Mouse (Mus musculus) gastrocnemius, adult 2 months (tissue): ENCODE results near the gene Grb2. TPM values are rescaled to one million over a fixed set of nuclear protein-coding genes. Genes with fewer than 3 reads are reported as not detected.

Experiments used
- DNase-seq: peaks from one replicate; pipeline ENCODE4 v3.0.0; 2022
- H3K27ac ChIP-seq: fragments of 200-600 bp; 2 replicates; pipeline ENCODE4 v1.8.1; 2022; ENCODE audit warnings: mild to moderate bottlenecking
- H3K4me3 ChIP-seq: fragments of 200-600 bp; 2 replicates; pipeline ENCODE4 v1.8.1; 2022; ENCODE audit warnings: mild to moderate bottlenecking, moderate library complexity
- CTCF ChIP-seq: fragments of 200-600 bp; IDR thresholded peaks from 2 replicates; pipeline ENCODE4 v1.8.1; 2022; ENCODE audit warnings: antibody characterized with exemption, mild to moderate bottlenecking, moderate library complexity
- intact Hi-C: fragments of 180-260 bp; cut with DNase I; formaldehyde crosslinking; loops from one replicate; pipeline ENCODE4 v1.15.1; 2025
- total RNA-seq, 2 experiments: library from RNA; stranded (reverse); gene quantifications; 2 replicates each; pipeline ENCODE4 v1.2.3; 2021

Grb2 gene
- total RNA-seq, 2 experiments from 2014 or later: 60.3 to 74.7 TPM

DNA sequence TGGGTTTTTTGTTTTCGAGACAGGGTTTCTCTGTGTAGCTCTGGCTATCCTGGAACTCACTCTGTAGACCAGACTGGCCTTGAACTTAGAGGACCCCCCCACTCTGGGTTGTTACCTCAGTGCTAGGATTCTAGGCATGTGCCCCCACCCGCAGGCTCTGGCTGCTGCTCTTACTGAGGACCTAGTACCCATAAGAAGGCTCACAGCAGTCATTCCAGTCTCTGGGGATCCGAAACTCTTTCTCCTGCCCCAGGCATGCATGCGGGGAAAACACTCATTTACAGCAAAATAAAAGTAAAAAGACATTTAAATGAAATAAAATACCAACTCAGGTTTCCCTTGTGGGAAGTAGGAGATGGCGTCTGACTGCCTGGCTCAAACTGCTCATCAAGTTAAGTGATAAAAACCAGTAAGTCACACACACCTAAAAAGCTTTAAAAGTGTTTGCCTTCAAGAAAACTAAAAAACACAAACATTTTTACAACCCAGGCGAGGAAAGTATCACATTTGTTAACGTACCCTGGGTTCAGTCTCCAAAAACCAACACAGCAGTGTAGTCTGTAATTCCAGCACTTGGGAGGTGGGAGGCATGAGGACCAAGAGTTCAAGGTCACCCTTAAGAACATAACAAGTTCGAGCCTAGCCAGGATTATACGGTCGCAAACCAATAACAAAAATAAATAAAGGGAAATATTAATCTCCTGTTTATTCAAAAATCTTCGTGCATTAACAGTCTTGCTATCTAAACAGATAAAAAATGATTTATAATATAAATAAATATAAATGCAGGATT is 81.4 kb downstream of the Grb2 start:
- DNase-seq: no peak
- TF ChIP-seq CTCF: no peak
- intact Hi-C loops: no loop called here
- Histone ChIP-seq H3K4me3 (peak overlapping the region; percentile 72), H3K27ac (peak overlapping the region; percentile 92)

DNA sequence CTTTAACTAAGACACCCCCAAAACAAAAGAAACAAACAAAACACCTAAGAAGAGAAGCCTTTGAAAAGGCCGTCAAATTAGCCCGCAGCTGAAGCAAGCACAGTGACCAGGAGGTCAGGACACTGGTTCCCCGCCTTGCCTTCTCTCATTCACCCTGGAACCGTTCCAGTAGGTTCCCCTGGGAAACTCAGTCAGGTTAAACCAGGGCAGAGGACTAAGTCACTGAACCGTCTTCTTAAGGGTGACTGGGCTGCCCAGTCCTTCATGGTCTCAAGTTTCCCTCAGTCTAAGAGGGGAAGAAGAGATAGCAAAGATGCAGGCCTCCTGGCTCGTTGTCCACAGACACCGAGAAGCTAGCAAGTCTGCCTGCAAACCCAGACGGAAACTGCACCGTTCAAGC is 82.5 kb downstream of the Grb2 start:
- H3K27ac ChIP-seq: peak overlapping the region; percentile 92
- peak overlapping the region; percentile 26 for H3K4me3 ChIP-seq
- TF ChIP-seq CTCF: no peak
- peak; percentile 80 for DNase-seq
- intact Hi-C loops: no loop called here

GRCm38 (mm10) chr11:115623487-115624070 is 84.8 kb downstream of the Grb2 start:
- no peak overlapping the region for H3K4me3 ChIP-seq
- peak; percentile 43; the same call in 1 of the 2 replicates for TF ChIP-seq CTCF
- H3K27ac ChIP-seq: peak overlapping the region; percentile 32; the same call in 1 of the 2 replicates
- no peak for DNase-seq
- intact Hi-C loops: no loop called here

DNA sequence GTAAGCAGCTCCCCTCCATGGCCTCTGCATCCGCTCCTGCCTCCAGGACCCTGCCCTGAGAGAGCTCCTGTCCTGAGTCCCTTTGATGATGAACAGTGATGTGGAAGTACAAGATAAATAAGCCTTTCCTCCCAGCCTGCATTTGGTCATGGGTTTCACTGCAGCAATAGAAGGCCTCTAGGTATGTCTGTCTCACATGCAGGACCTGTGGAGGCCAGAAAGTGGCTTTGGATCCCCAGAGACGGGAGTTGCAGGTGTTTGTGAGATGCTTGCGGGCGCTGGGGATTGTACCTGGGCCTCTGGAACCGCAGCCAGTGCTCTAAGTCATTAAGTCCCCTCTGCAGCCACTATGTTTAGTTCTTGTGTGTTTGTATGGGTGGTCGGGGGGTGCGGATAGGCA is 88.4 kb downstream of the Grb2 start:
- DNase-seq: no peak
- H3K4me3 ChIP-seq: no peak overlapping the region
- TF ChIP-seq CTCF: no peak
- no peak overlapping the region for H3K27ac ChIP-seq
- intact Hi-C loops: no loop called here

DNA sequence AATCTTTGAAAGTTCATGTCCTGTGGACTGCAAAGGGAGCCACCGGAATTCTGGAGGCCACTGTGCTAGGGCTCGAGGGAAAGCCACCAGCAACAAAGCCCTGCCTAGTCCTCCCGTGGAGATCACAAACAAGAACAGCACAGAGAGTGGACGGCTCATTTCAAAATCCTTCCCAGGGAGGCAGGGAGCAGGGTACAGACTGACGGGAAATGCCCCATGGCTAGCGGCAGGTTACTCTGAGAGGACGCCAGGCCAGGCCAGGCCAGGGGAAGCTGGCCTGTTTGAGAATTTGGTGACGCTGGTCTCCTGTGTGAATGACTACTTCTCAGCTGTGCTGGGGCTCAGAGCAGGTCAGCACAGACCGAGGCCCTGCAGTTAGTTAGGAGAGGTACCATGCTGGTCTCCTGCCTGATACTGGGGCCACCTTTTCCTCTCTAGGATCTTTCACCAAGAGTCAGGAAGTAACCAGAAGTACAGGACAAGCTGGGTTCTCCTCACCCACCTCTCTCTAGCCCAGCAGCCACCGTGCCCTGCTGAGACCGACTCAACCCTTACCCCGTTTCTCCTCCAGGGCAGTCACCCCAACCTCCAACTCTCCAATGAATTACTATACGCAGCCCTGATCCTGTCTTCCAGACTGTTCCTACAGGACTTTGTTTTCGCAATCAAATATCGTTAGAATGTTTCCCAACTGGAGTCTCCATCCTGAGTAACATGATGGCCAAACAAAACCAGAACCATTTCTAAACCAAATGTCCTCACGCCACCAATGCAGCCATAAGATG is 89.5 kb downstream of the Grb2 start:
- TF ChIP-seq CTCF: no peak
- no peak for DNase-seq
- H3K27ac ChIP-seq: no peak overlapping the region
- H3K4me3 ChIP-seq: no peak overlapping the region
- intact Hi-C loops: no loop called here

DNA sequence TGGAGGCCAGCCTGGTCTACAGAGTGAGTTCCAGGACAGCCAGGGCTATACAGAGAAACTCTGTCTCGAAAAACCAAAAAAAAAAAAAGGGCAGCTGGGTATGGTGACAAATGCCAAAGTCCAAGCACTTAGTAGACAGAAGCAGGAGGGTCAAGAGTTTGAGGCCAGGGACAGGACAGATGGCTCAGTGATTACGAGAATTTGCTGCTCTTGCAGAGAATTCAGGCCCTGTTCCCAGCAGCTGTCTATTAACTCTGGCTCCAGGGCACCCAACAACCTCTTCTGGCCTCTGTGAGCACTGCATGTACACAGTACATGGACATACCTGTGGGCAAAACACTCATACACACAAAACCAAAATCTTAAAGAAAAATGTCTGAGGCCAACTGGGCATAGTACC is 90.4 kb downstream of the Grb2 start:
- DNase-seq: no peak
- intact Hi-C loops: no loop called here
- Histone ChIP-seq H3K27ac (no peak overlapping the region), H3K4me3 (no peak overlapping the region)
- TF ChIP-seq CTCF: no peak

- Histone ChIP-seq H3K27ac (peak overlapping the region; percentile 24), H3K4me3 (no peak overlapping the region)
- peak; percentile 48 for DNase-seq
- no peak for TF ChIP-seq CTCF
- intact Hi-C loops: no loop called here
Measured at GRCm38 (mm10) chr11:115616893-115617292, 91.5 kb downstream of the Grb2 start.

- intact Hi-C loops: no loop called here
- no peak for TF ChIP-seq CTCF
- Histone ChIP-seq H3K27ac (peak overlapping the region; percentile 38; the same call in 1 of the 2 replicates), H3K4me3 (no peak overlapping the region)
- no peak for DNase-seq
Measured at GRCm38 (mm10) chr11:115616371-115616770, 92.0 kb downstream of the Grb2 start.

- H3K27ac ChIP-seq: peak overlapping the region; percentile 48
- no peak for DNase-seq
- no peak for TF ChIP-seq CTCF
- H3K4me3 ChIP-seq: no peak overlapping the region
- intact Hi-C loops: no loop called here
Measured at GRCm38 (mm10) chr11:115615875-115616274, 92.5 kb downstream of the Grb2 start.

- TF ChIP-seq CTCF: no peak
- intact Hi-C loops: no loop called here
- Histone ChIP-seq H3K4me3 (no peak overlapping the region), H3K27ac (peak overlapping the region; percentile 48)
- DNase-seq: no peak
Measured at GRCm38 (mm10) chr11:115615108-115615825, 93.1 kb downstream of the Grb2 start.

GRCm38 (mm10) chr11:115614346-115615107 is 93.9 kb downstream of the Grb2 start:
- TF ChIP-seq CTCF: no peak
- DNase-seq: no peak
- Histone ChIP-seq H3K27ac (peak overlapping the region; percentile 31; the same call in 1 of the 2 replicates), H3K4me3 (no peak overlapping the region)
- intact Hi-C loops: loop anchor here (5.0 kb wide), 2 partner anchors 77 to 132 kb away; partner anchors contain the start of gene Sumo2
